Mouse (Mus musculus): ENCODE results near the gene Tmem259.

Gene Tmem259

GRCm38 (mm10) chr10:79984195-79984816, at the start of gene Tmem259:
Gene Tmem259 (minus strand): TSS chr10:79984330.
- peak; percentile 66 for DNase-seq (ENCODE audit: extremely low read depth, low read depth, low spot score)

- no peak for DNase-seq (ENCODE audit: extremely low read depth, low read depth, low spot score)
These were observed 48.8 kb upstream of the Tmem259 start for GRCm38 (mm10) chr10:80032799-80033480.

- DNase-seq (ENCODE audit: extremely low read depth, low read depth, low spot score) = no peak
These were observed 46.6 kb upstream of the Tmem259 start for GRCm38 (mm10) chr10:80030736-80031135.

- no peak for DNase-seq (ENCODE audit: extremely low read depth, low read depth, low spot score)
These were observed 46.1 kb upstream of the Tmem259 start for GRCm38 (mm10) chr10:80030191-80030590.

GRCm38 (mm10) chr10:80028521-80028846, 44.4 kb upstream of the Tmem259 start:
- DNase-seq (ENCODE audit: extremely low read depth, low read depth, low spot score) = no peak

- DNase-seq (ENCODE audit: extremely low read depth, low read depth, low spot score) = no peak
These were observed 43.8 kb upstream of the Tmem259 start for GRCm38 (mm10) chr10:80027681-80028520.

GRCm38 (mm10) chr10:80025889-80026288, 41.8 kb upstream of the Tmem259 start:
- DNase-seq (ENCODE audit: extremely low read depth, low read depth, low spot score) = no peak

GRCm38 (mm10) chr10:80025463-80025862, 41.3 kb upstream of the Tmem259 start:
- DNase-seq (ENCODE audit: extremely low read depth, low read depth, low spot score) = no peak

GRCm38 (mm10) chr10:80025044-80025347, 40.9 kb upstream of the Tmem259 start:
- DNase-seq (ENCODE audit: extremely low read depth, low read depth, low spot score) = no peak

- DNase-seq (ENCODE audit: extremely low read depth, low read depth, low spot score) = no peak
These were observed 40.3 kb upstream of the Tmem259 start for GRCm38 (mm10) chr10:80024229-80025043.

GRCm38 (mm10) chr10:80023758-80024157, 39.6 kb upstream of the Tmem259 start:
- DNase-seq (ENCODE audit: extremely low read depth, low read depth, low spot score) = no peak

GRCm38 (mm10) chr10:80022806-80023205, 38.7 kb upstream of the Tmem259 start:
- no peak for DNase-seq (ENCODE audit: extremely low read depth, low read depth, low spot score)

- DNase-seq (ENCODE audit: extremely low read depth, low read depth, low spot score) = no peak
These were observed 38.0 kb upstream of the Tmem259 start for GRCm38 (mm10) chr10:80022164-80022563.

- DNase-seq (ENCODE audit: extremely low read depth, low read depth, low spot score) = no peak
These were observed 37.2 kb upstream of the Tmem259 start for GRCm38 (mm10) chr10:80021320-80021641.

GRCm38 (mm10) chr10:80020603-80021319, 36.6 kb upstream of the Tmem259 start:
- no peak for DNase-seq (ENCODE audit: extremely low read depth, low read depth, low spot score)

- DNase-seq (ENCODE audit: extremely low read depth, low read depth, low spot score) = no peak
These were observed 36.1 kb upstream of the Tmem259 start for GRCm38 (mm10) chr10:80020191-80020590.

GRCm38 (mm10) chr10:80019471-80020131, 35.5 kb upstream of the Tmem259 start:
- no peak for DNase-seq (ENCODE audit: extremely low read depth, low read depth, low spot score)

GRCm38 (mm10) chr10:80018739-80019297, 34.7 kb upstream of the Tmem259 start:
- DNase-seq (ENCODE audit: extremely low read depth, low read depth, low spot score) = no peak

GRCm38 (mm10) chr10:80017771-80018170, 33.6 kb upstream of the Tmem259 start:
- no peak for DNase-seq (ENCODE audit: extremely low read depth, low read depth, low spot score)

- no peak for DNase-seq (ENCODE audit: extremely low read depth, low read depth, low spot score)
These were observed 33.2 kb upstream of the Tmem259 start for GRCm38 (mm10) chr10:80017361-80017760.
